Mouse (Mus musculus): ENCODE results near the gene Phyh.
A peak's percentile ranks its signal among the peaks of the same experiment; 100 is the strongest.
"Not testable (repeated sequence)": the region's sequence is repeated elsewhere in the genome, so short reads cannot be mapped to it uniquely, and the experiment has no call there.

Gene Phyh

DNA sequence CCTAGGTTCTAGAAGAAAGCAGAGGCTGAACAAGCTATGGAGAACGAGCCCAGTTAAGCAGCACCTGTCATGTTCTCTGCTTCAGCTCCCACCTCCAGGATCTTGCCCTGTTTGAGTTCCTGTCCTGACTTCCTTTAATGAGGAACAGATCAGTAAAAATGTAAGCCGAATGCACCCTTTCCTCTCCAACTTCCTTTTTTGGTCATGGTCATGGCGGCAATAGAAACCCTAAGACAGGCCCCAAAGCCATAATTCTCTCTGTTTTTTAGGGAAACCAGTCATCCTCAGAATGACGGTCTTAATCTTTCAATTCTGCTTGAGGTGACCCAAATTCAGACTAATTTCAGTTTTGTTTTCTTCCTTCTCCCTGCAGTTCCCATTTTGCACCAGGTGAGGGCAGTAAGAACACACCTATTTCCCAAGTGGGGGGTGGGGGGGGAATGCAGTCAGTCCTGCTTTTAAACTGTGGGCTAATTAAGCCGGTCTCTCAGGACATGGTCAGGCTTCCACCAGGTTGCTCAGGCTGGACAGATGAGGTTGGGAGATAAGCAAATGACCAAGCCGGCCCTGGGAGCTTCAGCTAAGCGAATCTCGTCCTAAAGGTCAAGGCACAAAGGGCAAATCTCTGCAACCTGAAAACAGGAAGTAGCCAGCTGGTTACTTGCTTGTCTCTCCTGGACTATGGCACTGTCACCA is 1.3 kb upstream of the Phyh start:
- 0 out of 2 replicates have a peak, but pooled peaks have one; percentile 21 for ATAC-seq (ENCODE audit: low TSS enrichment)

DNA sequence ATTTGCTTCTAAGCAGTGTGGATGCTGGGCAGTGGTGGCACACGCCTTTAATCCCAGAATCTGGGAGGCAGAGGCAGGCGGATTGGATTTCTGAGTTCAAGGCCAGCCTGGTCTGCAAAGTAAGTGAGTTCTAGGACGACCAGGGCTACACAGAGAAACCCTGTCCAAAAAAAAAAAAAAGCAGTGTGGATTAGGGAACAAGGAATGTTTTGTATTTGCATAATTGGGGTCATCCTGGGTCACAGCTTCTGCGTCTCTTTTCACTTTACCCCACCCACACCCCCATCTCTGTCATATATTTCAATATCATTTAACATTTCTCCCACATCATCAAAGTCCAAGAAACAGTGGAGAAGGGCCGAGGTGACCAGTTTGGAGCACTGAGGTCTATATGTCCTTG is 2.2 kb downstream of the Phyh start:
- no peak for ATAC-seq (ENCODE audit: low TSS enrichment)

DNA sequence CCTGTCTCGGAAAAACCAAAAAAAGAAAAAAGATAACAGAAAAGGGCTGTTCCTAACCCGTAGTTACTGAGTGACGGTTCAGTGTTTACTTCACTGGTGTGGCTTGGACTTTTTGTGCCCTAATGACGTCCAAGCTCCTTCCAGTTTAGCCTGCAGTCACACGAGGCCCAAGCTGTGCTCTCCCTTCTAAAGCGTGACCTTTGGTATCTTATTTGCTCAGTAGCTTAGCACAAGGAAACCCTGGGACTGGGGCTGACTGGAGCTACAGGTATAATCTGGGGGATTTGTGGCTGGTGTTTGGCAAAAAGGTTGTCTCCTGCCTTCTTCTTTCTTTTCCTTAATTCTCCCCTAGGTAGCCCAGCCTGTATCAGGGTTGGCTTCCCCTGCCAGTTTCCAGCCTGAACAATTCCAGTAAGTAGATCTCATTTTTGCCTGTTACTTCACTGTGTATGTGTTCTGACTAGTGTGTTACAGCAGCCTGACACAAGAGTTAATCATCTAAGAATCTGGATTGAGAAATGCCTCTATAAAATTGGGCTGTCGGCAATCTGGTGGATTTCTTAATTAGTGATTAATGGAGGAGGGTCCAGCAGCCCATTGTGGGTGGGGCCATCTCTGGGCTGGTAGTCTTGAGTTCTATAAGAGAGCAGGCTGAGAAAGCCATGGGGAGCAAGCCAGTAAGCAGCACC is 3.8 kb downstream of the Phyh start:
- ATAC-seq (ENCODE audit: low TSS enrichment), result no peak

DNA sequence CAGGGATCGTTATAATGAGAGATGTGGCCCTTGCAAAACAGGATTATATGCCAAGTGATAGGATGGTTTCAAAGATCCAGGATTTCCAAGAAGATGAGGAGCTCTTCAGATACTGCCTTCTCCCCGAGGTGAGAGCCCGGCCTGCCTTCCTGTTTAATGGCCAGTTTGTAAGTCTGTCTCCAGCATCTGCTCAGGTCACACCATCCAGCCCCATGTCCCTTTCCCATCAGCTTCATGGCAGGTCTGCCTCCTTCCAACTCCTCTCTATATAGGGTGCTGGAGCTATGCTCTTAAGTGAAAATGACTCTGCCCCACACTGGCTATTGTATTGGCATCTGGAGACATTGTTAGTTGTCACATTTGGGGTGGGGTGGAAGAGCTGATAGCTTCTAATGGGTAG is 8.6 kb downstream of the Phyh start:
- no peak for ATAC-seq (ENCODE audit: low TSS enrichment)

DNA sequence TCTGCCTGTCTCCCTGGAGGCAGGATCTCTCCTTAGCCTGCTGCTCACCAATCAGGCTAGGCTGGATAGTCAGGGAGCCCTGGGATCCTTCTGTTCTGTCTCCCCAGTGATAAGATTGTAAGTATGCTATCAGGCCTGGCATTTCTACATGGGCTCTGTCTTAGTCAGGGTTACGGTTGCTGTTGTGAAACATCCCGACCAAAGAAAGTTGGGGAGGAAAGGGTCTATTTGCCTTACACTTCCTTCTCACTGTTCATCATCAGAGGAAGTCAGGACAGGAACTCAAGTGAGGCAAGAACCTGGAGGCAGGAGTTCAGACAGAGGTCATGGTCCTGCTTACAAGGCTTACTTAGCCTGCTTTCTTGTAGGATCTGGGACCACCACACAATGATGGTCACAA is 10.4 kb downstream of the Phyh start:
- ATAC-seq (ENCODE audit: low TSS enrichment), result no peak

DNA sequence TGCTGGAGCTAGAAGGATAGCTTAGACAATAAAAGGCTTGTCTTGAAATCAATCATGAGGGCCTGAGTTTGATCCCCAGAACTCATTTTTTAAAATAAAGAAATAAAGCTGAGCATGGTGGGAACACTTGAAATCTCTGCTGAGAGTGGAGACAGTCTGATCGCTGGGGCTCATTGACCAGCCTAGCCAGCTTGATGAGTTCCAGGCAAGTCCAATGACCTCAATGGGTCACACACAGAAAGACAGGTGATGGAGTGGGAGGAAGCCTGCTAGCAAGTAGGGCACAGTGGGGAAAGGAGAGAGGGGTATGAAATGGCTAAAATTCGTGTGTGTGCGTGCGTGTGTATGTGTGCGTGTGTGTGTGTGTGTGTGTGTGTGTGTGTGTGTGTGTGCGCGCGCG is 15.7 kb downstream of the Phyh start:
- ATAC-seq (ENCODE audit: low TSS enrichment), result no peak

DNA sequence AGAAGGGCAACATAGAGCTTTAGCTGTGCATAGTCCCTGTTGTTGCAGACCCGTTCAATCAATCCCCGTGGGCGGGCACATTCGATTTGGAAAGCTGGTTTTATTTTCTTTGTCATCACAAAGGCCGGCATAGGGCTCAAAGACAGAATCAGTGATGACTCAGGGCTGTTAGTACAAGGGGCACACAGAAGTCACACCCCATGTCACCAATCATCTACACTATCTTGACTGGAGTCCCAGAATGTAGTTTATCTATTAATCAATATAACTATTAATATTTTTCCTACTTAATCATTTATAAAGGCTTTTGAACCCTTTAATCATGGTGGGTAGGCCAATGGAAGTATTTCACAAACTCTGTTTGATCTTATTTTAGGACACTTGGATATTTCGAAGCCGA is 19.1 kb downstream of the Phyh start:
- ATAC-seq (ENCODE audit: low TSS enrichment), result no peak

DNA sequence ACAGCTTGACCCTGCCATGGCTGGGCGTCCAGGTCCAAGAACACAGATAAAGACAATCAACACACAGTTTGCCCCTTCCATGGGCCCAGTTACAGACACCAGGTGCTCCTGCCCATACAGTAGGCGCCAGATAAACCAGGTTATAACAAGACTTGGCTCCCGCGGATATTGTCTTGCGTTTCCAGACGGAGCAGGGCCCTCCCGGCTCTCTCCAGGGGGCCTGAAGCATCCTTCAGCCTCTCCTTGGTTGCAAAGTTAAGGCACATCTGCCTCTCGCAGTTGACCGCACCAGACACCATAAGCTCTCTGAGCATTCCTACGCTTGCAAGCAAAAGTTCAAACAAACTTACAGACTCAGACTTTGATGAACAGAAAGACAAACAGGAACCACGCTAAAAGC is 22.0 kb downstream of the Phyh start:
- ATAC-seq (ENCODE audit: low TSS enrichment), result no peak

DNA sequence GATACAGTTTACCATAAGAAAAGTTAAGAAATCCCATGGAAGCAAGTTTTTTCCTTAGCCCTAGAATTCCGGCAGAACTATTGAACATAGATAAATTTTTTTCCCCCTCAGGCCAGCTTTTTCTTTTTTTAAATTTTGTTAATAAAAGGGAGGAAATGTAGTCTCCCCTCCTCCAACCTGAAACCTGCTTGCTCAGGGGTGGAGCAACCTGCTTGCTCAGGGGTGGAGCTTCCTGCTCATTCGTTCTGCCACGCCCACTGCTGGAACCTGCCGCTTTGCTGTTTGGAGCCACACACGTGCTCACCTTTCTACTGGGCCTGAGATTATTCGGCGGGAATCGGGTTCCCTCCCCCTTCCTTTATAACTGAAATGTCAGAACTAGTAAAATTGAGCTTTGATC is 30.9 kb downstream of the Phyh start:
- not testable (repeated sequence) for ATAC-seq (ENCODE audit: low TSS enrichment)

DNA sequence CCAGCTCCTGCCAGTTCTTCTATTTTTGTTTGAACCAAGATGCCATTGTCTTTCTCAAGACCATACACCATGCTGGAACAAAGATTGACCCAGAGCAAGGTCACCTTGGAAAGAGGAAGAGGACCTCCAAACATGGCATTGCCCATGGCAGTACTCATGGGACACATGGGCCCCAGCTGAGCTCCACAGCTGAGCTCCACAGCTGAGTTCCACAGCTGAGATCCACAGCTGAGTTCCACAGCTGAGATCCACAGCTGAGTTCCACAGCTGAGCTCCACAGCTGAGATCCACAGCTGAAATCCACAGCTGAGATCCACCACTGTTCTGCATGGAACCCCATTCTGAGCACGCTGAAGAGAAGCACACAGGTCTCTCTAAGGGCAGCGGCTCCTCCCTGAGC is 32.2 kb downstream of the Phyh start:
- no peak for ATAC-seq (ENCODE audit: low TSS enrichment)

DNA sequence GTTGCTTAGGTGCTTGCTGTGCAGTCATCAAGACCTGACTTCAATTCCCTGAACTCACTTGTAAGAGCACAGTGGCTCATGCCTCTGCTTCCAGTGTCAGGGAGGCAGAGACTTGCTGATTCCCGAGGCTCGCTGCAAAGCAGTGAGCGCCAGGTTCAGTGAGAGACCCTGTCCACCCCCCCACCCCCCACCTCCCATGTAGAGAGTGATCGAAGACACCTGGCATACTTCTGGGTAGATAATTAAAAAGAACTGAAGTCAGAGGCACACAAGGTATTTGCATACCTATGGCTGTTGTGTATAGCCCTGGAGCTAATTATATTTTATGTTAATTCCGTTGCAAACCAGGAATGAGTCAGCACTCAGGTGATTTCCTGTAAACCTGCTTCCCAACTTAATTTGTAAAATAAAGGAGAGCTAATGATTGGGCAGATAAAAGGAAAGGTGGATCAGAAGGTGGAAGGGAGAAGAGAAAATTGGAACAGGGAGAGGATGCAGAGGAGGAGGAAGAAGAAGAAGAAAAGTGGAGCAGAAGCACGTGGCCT is 35.5 kb downstream of the Phyh start:
- ATAC-seq (ENCODE audit: low TSS enrichment), result no peak

DNA sequence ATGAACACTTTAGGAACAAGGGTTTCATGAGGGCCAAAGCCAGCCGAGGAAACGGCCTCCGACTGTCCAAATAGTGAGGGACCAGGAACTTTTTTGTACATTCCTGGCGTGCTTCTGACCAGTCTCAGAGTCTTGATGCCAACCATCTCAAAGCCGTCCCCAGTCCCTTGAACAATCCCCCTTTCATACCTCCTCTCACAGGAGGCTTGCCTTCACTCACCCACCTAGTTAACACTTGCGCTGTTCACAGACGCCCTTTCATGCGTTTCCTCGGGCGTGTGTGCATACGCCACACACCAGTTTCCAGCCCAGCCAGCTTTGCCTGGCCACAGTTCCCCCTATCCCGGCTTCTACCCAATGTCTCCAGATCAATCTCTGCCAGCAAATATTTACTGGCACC is 39.2 kb downstream of the Phyh start:
- ATAC-seq (ENCODE audit: low TSS enrichment), result no peak

DNA sequence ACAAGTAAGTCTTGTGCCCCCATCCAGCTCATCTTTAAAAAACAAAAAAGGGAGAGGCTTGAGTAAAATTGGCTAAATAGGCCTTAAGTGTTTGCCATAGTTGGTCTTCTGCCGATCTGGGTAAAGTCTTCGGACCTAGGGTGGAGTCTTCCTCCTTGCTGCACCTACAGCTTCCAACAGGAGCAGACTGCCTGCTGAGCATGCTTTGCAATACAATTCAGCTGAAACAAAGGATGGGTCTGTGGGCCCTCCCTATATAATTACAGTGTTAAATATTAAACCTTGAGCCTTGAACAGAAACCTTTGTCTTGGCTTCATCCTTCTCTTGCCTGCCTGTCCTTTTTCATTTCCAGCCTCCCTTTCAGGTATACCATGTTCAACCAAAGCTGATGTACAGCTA is 49.0 kb downstream of the Phyh start:
- no peak for ATAC-seq (ENCODE audit: low TSS enrichment)

DNA sequence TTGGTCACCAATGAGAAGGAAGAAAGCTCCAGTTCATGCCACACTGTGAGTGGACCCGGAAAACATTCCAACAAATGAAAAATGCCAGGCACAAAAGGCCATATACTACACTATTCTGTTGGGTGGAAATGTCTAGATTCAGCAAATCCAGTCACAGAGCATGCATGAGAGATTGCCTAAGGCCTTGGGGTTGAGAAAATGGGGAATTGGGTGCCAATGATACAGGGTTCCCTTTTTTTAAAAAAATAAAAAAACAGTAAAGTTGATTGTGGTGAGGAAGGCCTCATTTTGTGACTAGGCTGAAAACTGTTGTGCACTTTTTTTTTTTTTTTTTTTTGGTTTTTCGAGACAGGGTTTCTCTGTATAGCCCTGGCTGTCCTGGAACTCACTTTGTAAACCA is 50.3 kb downstream of the Phyh start:
- ATAC-seq (ENCODE audit: low TSS enrichment), result no peak

DNA sequence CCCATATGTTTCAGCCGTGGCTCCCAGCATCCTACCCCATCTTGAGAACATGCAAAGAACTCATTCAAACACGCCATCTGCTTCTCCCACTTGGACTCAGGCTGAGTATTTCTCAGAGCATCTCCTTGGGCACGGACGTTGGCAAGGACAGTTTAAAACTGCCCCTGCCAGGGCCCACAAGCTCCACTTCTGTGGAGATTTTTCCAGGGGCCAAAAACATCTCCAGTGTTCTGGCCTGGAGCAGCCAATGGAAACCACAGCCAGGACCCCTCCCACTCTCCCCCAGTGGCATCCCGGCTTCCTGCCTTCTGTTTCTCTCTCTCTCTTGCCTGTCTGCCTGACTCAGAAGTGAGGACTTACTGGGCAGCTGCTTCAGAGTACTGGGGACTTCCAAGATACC is 57.0 kb downstream of the Phyh start, which contains the start of gene Ucma:
TSS of gene Ucma (plus strand) at position 316 of the 400 bp plus-strand sequence.
- ATAC-seq (ENCODE audit: low TSS enrichment), result peak; percentile 81

DNA sequence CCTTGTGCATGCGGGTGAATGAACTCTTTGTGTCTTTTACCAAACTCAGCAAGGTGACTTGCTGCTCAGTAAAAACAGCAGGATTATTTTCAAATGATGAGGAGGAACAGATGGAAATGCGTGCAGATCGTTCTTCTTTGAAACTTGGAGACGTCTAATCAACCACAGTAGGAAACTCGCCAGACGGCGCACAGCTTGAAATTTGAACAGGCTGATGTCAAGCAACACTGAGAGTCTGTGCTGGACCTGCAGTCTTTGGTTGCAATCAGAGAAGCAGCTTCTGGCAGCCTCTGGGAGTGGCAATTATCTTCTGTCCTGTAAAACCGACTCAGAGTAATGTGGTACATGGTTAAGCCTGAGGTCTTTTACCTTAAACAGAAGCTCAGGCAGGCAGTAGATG is 59.3 kb downstream of the Phyh start:
- no peak for ATAC-seq (ENCODE audit: low TSS enrichment)

DNA sequence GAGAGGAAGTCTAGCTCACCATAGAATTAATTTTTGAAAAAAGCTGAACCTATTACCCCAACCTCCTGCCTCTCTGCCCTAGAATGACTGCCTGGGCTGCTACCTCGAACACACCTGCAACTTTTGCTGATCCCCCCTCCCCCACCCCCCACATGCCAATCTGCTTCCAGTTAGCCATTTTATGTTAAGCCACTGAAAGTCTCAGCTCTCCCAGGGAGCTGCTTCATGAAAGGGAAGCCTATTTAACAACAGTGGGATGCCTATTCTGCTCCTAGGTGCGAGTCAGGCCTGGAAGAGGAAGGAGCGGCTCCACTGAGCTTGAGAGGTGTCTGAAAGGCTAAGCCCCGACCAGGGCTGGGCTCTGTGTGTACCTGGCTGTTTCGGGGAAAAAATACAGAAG is 65.2 kb downstream of the Phyh start:
- ATAC-seq (ENCODE audit: low TSS enrichment), result no peak

DNA sequence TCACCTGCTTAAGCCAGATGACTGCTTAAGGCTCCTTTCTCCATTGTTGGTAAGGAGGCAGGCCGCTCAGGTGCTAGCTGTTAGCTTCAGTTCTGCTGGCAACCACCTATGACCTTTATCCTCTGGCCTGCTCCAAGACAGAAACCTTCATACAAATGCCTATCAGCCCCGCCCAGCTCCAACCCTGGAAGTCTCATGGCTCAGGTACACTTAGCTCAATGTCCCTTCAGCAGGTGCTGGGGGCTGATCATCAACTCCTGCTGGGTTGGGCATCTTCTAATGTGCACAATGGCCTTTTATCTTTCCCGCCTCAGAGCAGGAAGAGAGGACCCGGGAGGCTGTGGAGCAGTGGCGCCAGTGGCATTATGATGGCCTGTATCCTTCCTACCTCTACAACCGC is 66.2 kb downstream of the Phyh start:
- no peak for ATAC-seq (ENCODE audit: low TSS enrichment)

DNA sequence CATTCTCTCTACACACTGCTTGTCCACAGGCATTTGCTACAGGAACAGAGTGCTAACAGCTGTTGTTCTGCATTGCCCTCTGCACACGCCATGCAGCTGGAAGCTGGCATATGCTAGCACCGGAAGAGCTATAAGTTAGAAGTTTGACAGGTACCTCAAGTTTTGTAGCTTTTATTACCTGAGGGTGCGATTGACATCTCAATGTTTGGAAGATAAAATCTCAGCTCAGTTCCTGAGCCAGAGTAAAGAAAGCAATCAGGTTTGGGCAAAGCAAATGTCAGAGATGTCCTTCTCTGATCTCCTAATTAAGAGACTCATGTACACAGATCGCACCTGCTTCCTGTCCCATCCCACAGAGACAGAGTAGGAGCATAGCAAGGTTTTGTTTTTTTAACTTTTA is 68.0 kb downstream of the Phyh start:
- no peak for ATAC-seq (ENCODE audit: low TSS enrichment)

DNA sequence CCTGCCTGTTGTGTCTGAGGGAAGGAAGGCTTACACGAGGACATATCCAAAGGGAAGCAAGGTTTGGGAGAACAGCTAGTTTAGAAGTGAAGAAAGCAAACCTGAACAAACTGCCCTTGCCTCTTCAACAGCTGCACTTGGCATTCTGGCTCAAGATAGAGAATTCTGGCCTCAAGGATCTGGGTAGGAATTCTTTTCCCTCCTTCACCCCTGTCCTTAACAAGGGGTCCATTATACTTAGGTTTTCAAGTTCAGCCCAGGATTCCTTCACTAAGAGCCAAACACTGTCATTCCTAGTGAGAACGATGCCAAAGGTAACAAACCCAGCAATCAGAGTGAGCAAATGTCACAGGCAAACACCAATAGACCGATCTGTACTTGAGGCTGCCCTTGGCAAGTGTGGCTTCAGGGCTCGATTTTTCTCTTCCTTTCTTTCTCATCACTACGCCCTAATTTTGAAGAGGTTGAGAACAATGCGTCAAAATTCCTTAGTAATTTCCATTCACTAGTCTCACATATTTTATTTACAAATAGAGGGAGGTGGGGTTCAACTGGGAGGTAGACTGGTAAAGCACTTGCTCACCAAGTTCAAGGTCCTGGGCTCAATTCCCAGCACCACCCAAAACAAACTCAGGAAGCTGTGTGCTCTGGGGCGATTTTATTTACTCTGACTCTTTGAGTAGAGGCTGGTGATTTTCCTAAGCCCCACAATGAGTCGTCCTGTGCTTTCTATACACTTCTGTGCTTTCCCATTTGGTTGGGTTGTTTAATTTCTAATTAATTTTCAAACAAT is 68.8 kb downstream of the Phyh start:
- no peak for ATAC-seq (ENCODE audit: low TSS enrichment)
